Mouse (Mus musculus) testis, adult 2 months (tissue): ENCODE data around the gene Nkx6-1.

Source experiments
- CTCF ChIP-seq: fragments of 200-500 bp; IDR thresholded peaks from 2 replicates; pipeline ENCODE4 v1.5.1; 2012; ENCODE audit warnings: low read depth, mild to moderate bottlenecking, inconsistent platforms, low read length, moderate library complexity; ENCODE audit not compliant: control insufficient read depth, insufficient read depth, insufficient replicate concordance
- POLR2A ChIP-seq: fragments of 200-500 bp; IDR thresholded peaks from 2 replicates; pipeline ENCODE4 v1.6.1; 2012; ENCODE audit warnings: low read depth, mild to moderate bottlenecking, inconsistent platforms, low read length, moderate library complexity; ENCODE audit not compliant: control insufficient read depth

DNA sequence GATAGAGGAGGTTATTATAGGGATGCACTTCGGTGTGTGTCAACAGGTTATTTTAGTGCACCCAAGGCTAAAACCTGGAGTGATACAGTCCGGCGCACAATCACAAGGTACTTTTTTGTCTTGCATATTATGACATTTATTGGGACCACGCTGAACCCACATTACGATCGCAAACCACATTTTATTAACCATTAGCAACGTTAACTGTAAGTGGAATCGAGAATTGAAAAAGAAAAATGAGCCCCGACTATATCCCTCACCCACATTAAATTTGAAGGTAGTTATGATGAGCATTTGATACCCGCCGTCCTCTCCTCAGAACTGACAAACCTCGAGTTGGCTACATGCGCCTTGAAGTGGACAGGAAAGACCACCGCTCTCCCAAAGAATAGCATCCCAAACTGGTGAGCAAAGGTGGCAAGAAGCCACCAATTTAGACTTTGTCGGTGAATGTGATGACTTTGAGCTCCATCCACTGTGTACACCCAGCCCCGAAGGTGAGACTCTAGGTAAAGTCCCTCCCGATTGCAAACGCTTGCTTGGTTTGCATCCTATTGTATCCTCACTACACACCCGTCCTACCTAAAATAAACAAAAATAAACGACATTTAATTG lies 17.7 kb downstream of the Nkx6-1 start:
- TF ChIP-seq POLR2A (no peak), CTCF (no peak)
